19 mouse cellular contexts compared by ENCODE assay signal in the genomic region with DNA sequence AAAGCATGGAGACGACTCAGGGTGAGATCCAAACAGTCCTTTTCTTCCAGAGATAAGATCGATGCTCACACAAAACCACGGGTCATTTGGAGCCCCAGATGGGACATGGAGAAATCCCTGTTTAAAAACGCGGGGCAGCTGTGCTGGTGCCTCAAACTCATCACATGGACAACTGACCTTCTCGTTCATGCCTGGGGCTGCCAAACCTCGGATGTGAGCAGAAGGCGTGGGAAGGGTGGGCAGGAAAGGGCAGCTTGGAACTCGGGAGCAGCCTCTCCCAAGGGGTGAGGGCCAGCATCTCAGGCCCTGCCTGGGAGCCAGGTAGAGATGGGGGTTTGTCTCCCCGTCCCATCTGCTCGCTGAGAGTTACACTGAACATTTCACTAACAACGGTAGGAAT.
DNase-seq lines count a peak whose midpoint lies in the region; ATAC-seq lines count a peak whose summit lies in the region.
"Had no signal": no experiment of that assay in that cellular context is flagged by ENCODE, and none has a peak within 500 bp of the region (broad histone marks: within the 10 kb centered on the region; RNA-seq: fewer than 3 reads in every experiment).

No protein-coding gene starts in this region.

- H3K4me3 ChIP-seq in forebrain, embryonic 15.5 days = no peak overlapping the region
- no peak overlapping the region for H3K4me3 ChIP-seq in forebrain, embryonic 12.5 days (replicated peaks)
- H3K4me3 ChIP-seq in hindbrain, embryonic 14.5 days (replicated peaks; ENCODE audit: low read length) = no peak overlapping the region
- no peak overlapping the region for H3K4me3 ChIP-seq in midbrain, embryonic 12.5 days
- no peak overlapping the region for H3K4me3 ChIP-seq in kidney, embryonic 14.5 days (ENCODE audit: low read length)
- H3K4me3 ChIP-seq: heart, embryonic 12.5 days; limb, embryonic 12.5 days; liver, embryonic 15.5 days; stomach, embryonic 15.5 days had no signal

- H3K27ac ChIP-seq in forebrain, embryonic 15.5 days (replicated peaks) = 0 out of 2 replicates have a peak overlapping the region, but pooled peaks have one; percentile 71
- no peak overlapping the region for H3K27ac ChIP-seq in forebrain, embryonic 12.5 days
- peak overlapping the region; percentile 77 for H3K27ac ChIP-seq in hindbrain, embryonic 14.5 days
- H3K27ac ChIP-seq in midbrain, embryonic 12.5 days (replicated peaks) = peak overlapping the region; percentile 55
- H3K27ac ChIP-seq in kidney, embryonic 14.5 days (ENCODE audit: low read depth, low read length) = no peak overlapping the region
- H3K27ac ChIP-seq: kidney, postnatal 0 days; liver, embryonic 15.5 days; stomach, embryonic 15.5 days had no signal

- peaks cover 25% of the 10 kb centered on the region for H3K4me1 ChIP-seq in forebrain, embryonic 15.5 days
- peaks cover 23% of the 10 kb centered on the region for H3K4me1 ChIP-seq in forebrain, embryonic 12.5 days
- H3K4me1 ChIP-seq in hindbrain, embryonic 14.5 days (replicated peaks; ENCODE audit: control insufficient read depth, insufficient read depth, low read length) = peaks cover 26% of the 10 kb centered on the region
- H3K4me1 ChIP-seq in midbrain, embryonic 12.5 days = peaks cover 31% of the 10 kb centered on the region
- no peaks in the 10 kb centered on the region for H3K4me1 ChIP-seq in kidney, embryonic 14.5 days (ENCODE audit: control insufficient read depth, insufficient read depth, low read length)
- H3K4me1 ChIP-seq: liver, embryonic 15.5 days had no signal

- no peak overlapping the region for H3K9ac ChIP-seq in forebrain, embryonic 15.5 days (replicated peaks)
- H3K9ac ChIP-seq in forebrain, embryonic 12.5 days = no peak overlapping the region
- H3K9ac ChIP-seq in hindbrain, embryonic 14.5 days = no peak overlapping the region
- H3K9ac ChIP-seq in midbrain, embryonic 12.5 days (replicated peaks) = 0 out of 2 replicates have a peak overlapping the region, but pooled peaks have one; percentile 20
- H3K9ac ChIP-seq in kidney, embryonic 14.5 days (ENCODE audit: low read depth, low read length) = no peak overlapping the region
- H3K9ac ChIP-seq: heart, embryonic 12.5 days; limb, embryonic 12.5 days; liver, embryonic 15.5 days; stomach, embryonic 15.5 days had no signal

- H3K4me2 ChIP-seq in forebrain, embryonic 15.5 days (replicated peaks) = no peak overlapping the region
- H3K4me2 ChIP-seq in forebrain, embryonic 12.5 days = no peak overlapping the region
- H3K4me2 ChIP-seq in hindbrain, embryonic 14.5 days (replicated peaks) = no peak overlapping the region
- no peak overlapping the region for H3K4me2 ChIP-seq in midbrain, embryonic 12.5 days (replicated peaks)
- no peak overlapping the region for H3K4me2 ChIP-seq in kidney, embryonic 14.5 days (replicated peaks; ENCODE audit: low read depth, low read length)
- H3K4me2 ChIP-seq: heart, embryonic 12.5 days; limb, embryonic 12.5 days; liver, embryonic 15.5 days; stomach, embryonic 15.5 days had no signal

- no peaks in the 10 kb centered on the region for H3K9me3 ChIP-seq in forebrain, embryonic 15.5 days
- no peaks in the 10 kb centered on the region for H3K9me3 ChIP-seq in forebrain, embryonic 12.5 days
- no peaks in the 10 kb centered on the region for H3K9me3 ChIP-seq in hindbrain, embryonic 14.5 days (ENCODE audit: control insufficient read depth, low read length)
- H3K9me3 ChIP-seq in midbrain, embryonic 12.5 days = no peaks in the 10 kb centered on the region
- no peaks in the 10 kb centered on the region for H3K9me3 ChIP-seq in kidney, embryonic 14.5 days (ENCODE audit: control insufficient read depth, low read length)
- H3K9me3 ChIP-seq: heart, embryonic 12.5 days; limb, embryonic 12.5 days; liver, embryonic 15.5 days; stomach, embryonic 15.5 days had no signal

- no peaks in the 10 kb centered on the region for H3K36me3 ChIP-seq in forebrain, embryonic 15.5 days
- H3K36me3 ChIP-seq in forebrain, embryonic 12.5 days (replicated peaks) = no peaks in the 10 kb centered on the region
- H3K36me3 ChIP-seq in hindbrain, embryonic 14.5 days (replicated peaks; ENCODE audit: control insufficient read depth, insufficient read depth) = no peaks in the 10 kb centered on the region
- H3K36me3 ChIP-seq in midbrain, embryonic 12.5 days = no peaks in the 10 kb centered on the region
- H3K36me3 ChIP-seq in kidney, embryonic 14.5 days (ENCODE audit: control insufficient read depth, insufficient read depth, low read length) = no peaks in the 10 kb centered on the region
- H3K36me3 ChIP-seq: heart, embryonic 12.5 days; liver, embryonic 15.5 days; stomach, embryonic 15.5 days had no signal

- DNase-seq in MN1 (ENCODE audit: low spot score) = peak; percentile 32
- DNase-seq in hindbrain, embryonic 14.5 days (ENCODE audit: low spot score) = no peak
- no peak for DNase-seq in adrenal gland, postnatal 36 days
- DNase-seq in frontal cortex, postnatal 25 days (ENCODE audit: low spot score in 2 of 2) = no peak
- DNase-seq: adrenal gland, postnatal 14 days; B cell, adult 2 months; cerebellum, adult 8-10 months; gastrocnemius, postnatal 25 days; spleen, adult 18-20 months had no signal

- no peak for ATAC-seq in forebrain, embryonic 15.5 days (replicated peaks)
- ATAC-seq in forebrain, embryonic 12.5 days (ENCODE audit: low FRiP score) = no peak
- no peak for ATAC-seq in hindbrain, embryonic 14.5 days (ENCODE audit: low FRiP score)
- no peak for ATAC-seq in midbrain, embryonic 12.5 days (ENCODE audit: low FRiP score, low read depth)
- ATAC-seq in kidney, embryonic 14.5 days (ENCODE audit: low FRiP score, low TSS enrichment) = no peak
- ATAC-seq: intestine, embryonic 16.5 days had no signal

- H3K27me3 ChIP-seq in forebrain, embryonic 15.5 days = no peaks in the 10 kb centered on the region
- H3K27me3 ChIP-seq in forebrain, embryonic 12.5 days = no peaks in the 10 kb centered on the region
- no peaks in the 10 kb centered on the region for H3K27me3 ChIP-seq in hindbrain, embryonic 14.5 days (ENCODE audit: control insufficient read depth, insufficient read depth, low read length)
- H3K27me3 ChIP-seq in midbrain, embryonic 12.5 days = no peaks in the 10 kb centered on the region
- H3K27me3 ChIP-seq in kidney, embryonic 14.5 days (ENCODE audit: control insufficient read depth, insufficient read depth, low read length) = no peaks in the 10 kb centered on the region
- H3K27me3 ChIP-seq: heart, embryonic 12.5 days; limb, embryonic 12.5 days; liver, embryonic 15.5 days; stomach, embryonic 15.5 days had no signal

- WGBS in forebrain, embryonic 15.5 days = 77% methylated on average over 12 of the region's 12 CpGs
- 79% methylated on average over 12 of the region's 12 CpGs for WGBS in forebrain, embryonic 12.5 days
- WGBS in hindbrain, embryonic 14.5 days = 50% methylated on average over 12 of the region's 12 CpGs
- 72% methylated on average over 12 of the region's 12 CpGs for WGBS in midbrain, embryonic 12.5 days
- 70% methylated on average over 12 of the region's 12 CpGs for WGBS in kidney, embryonic 14.5 days

Comparison
In these comparisons a context has a peak if more than half of its experiments do, and no peak if none do; other contexts are left out.
1. H3K27ac ChIP-seq: peak in forebrain, embryonic 15.5 days (single experiment), hindbrain, embryonic 14.5 days (single experiment) and midbrain, embryonic 12.5 days (single experiment); none in forebrain, embryonic 12.5 days (single experiment) and kidney, embryonic 14.5 days (single experiment).